Mouse (Mus musculus) E14TG2a.4 (cell line): ENCODE measurements around the gene Nr2e3.

Source experiments
- CTCF ChIP-seq: conservative IDR thresholded peaks from 2 replicates; pipeline ENCODE4 v1.5.1; 2014; ENCODE audit warnings: low read length
- NANOG ChIP-seq: IDR thresholded peaks from 2 replicates; pipeline ENCODE4 v1.6.1; 2014; ENCODE audit warnings: borderline replicate concordance, low read length, mixed read lengths
- POU5F1 ChIP-seq: IDR thresholded peaks from 2 replicates; pipeline ENCODE4 v1.6.1; 2014; ENCODE audit warnings: low read length, borderline replicate concordance

DNA sequence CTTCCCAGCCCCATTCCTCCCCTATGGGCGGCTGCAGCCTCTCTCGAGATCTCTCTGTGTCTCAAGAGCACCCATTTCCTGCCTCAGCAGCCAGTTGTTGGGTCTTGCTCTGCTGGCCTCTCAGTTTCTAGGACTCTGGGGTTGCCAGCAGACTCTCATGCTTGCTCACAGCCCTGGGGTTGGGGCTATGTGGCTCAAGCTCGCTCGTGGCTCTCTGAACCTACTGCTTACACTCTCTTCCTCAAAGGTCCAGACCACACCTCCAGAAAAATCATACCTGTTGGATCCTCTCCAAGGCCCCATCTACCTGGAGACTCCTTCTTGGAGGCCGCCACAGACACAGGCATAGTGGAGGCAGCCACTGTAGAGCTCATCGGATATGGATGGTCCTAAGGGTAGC is 10.9 kb downstream of the Nr2e3 start:
- TF ChIP-seq CTCF (no peak), POU5F1 (no peak), NANOG (no peak)
